Mouse (Mus musculus) kidney, postnatal 0 days (tissue): ENCODE data around the gene Metap2. TPM values are rescaled to one million over a fixed set of nuclear protein-coding genes. Genes with fewer than 3 reads are reported as not detected.
A peak's percentile ranks its signal among the peaks of the same experiment; 100 is the strongest.

Experiments
- ATAC-seq: fragments of 200-750 bp; cut with Nextera tagmentation; replicated peaks from 2 replicates; pipeline ENCODE4 v1.8.0; 2017; ENCODE audit warnings: low read depth, moderate number of reproducible peaks, moderate TSS enrichment, moderate library complexity; ENCODE audit not compliant: low FRiP score
- DNase-seq: peaks from one replicate; pipeline ENCODE4 v3.0.0-alpha.2; 2016; ENCODE audit warnings: low spot score
- H3K27ac ChIP-seq: fragments of 300-500 bp; sonication (generic); 2 replicates; pipeline ENCODE4 v1.5.1; 2014; ENCODE audit warnings: mild to moderate bottlenecking
- H3K27me3 ChIP-seq: fragments of 300-500 bp; sonication (generic); 2 replicates; pipeline ENCODE4 v1.6.1; 2014; ENCODE audit warnings: low read length, mixed read lengths; ENCODE audit not compliant: insufficient read depth
- H3K36me3 ChIP-seq: fragments of 300-500 bp; sonication (generic); 2 replicates; pipeline ENCODE4 v1.6.1; 2014; ENCODE audit warnings: low read length, mixed read lengths; ENCODE audit not compliant: insufficient read depth
- H3K4me1 ChIP-seq: fragments of 300-500 bp; sonication (generic); replicated peaks from 2 replicates; pipeline ENCODE4 v1.6.1; 2014; ENCODE audit warnings: antibody characterized with exemption, low read length, mixed read lengths; ENCODE audit not compliant: insufficient read depth
- H3K4me2 ChIP-seq: fragments of 300-500 bp; sonication (generic); 2 replicates; pipeline ENCODE4 v1.6.1; 2014; ENCODE audit warnings: mild to moderate bottlenecking, low read length, moderate library complexity, mixed read lengths
- H3K4me3 ChIP-seq: fragments of 300-500 bp; sonication (generic); replicated peaks from 2 replicates; pipeline ENCODE4 v1.5.1; 2014; ENCODE audit warnings: low read depth, low read length
- H3K9ac ChIP-seq: fragments of 300-500 bp; sonication (generic); 2 replicates; pipeline ENCODE4 v1.6.1; 2014; ENCODE audit warnings: low read depth, low read length
- H3K9me3 ChIP-seq: fragments of 300-500 bp; sonication (generic); replicated peaks from 2 replicates; pipeline ENCODE4 v1.6.1; 2016; ENCODE audit warnings: low read length, inconsistent platforms, mixed read lengths
- CTCF ChIP-seq: IDR thresholded peaks from 2 replicates; pipeline ENCODE4 v1.5.1; 2016; ENCODE audit warnings: antibody characterized with exemption, low read depth, mild to moderate bottlenecking, moderate library complexity
- WGBS: fragments of 180-500 bp; shearing (Covaris S2); extraction: QIAGEN DNeasy Blood & Tissue Kit; methylation state at CpG from one replicate; pipeline ENCODE4 v1.1.7; 2014; 5-methylcytosine and 5-hydroxymethylcytosine counted together
- polyA plus RNA-seq: library from polyadenylated mRNA; unstranded; fragments of >200 nt; fragmentation: Nextera tagmentation; extraction: Ambion mirVana; gene quantifications from 2 replicates; pipeline ENCODE4 v1.2.1, GENCODE M21; 2015

Gene Metap2
- polyA plus RNA-seq, 1 experiment from 2014 or later, result 188 TPM

GRCm38 (mm10) chr10:93829898-93830831 lies 66.7 kb downstream of the Metap2 start:
- no peaks in the 10 kb centered on the region for H3K36me3 ChIP-seq
- no peak overlapping the region for H3K4me3 ChIP-seq
- DNase-seq, result no peak
- no peak overlapping the region for H3K9ac ChIP-seq
- no peaks in the 10 kb centered on the region for H3K9me3 ChIP-seq
- H3K4me1 ChIP-seq, result peaks cover 13% of the 10 kb centered on the region
- no peak overlapping the region for H3K27ac ChIP-seq
- ATAC-seq, result no peak
- WGBS, result 52% methylated on average over 9 of the region's 9 CpGs
- TF ChIP-seq CTCF, result no peak
- H3K27me3 ChIP-seq, result peaks cover 39% of the 10 kb centered on the region
- no peak overlapping the region for H3K4me2 ChIP-seq

DNA sequence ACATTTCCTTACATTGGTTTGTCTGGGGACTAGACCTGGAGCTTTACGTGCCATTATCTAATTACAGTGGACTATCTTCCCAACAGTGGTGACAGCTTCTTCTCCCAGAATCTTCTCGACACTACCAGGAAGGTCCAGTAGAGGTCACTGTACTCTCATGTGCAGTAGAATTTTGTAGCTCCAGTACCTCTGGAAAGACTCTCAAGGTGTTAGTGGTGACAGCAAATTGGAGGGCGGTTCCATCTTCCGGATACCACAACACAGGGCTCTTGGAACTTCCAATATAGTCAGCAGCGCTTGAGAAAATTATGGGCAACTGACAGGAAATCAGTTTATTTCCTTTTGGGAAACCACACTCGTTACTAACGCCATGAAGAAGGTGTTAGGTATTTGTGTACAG lies 78.2 kb downstream of the Metap2 start:
- Histone ChIP-seq H3K36me3 (no peaks in the 10 kb centered on the region), H3K27ac (no peak overlapping the region), H3K4me2 (no peak overlapping the region), H3K9ac (no peak overlapping the region), H3K27me3 (no peaks in the 10 kb centered on the region), H3K4me3 (no peak overlapping the region), H3K9me3 (no peaks in the 10 kb centered on the region), H3K4me1 (no peaks in the 10 kb centered on the region)
- peak; percentile 87 for TF ChIP-seq CTCF
- 33% methylated on average over 7 of the region's 7 CpGs for WGBS
- DNase-seq (peak; percentile 80), ATAC-seq (no peak)

- 82% methylated on average over 10 of the region's 10 CpGs for WGBS
- Histone ChIP-seq H3K4me2 (no peak overlapping the region), H3K9ac (no peak overlapping the region), H3K36me3 (no peaks in the 10 kb centered on the region), H3K4me3 (no peak overlapping the region), H3K27me3 (no peaks in the 10 kb centered on the region), H3K27ac (no peak overlapping the region), H3K4me1 (no peaks in the 10 kb centered on the region), H3K9me3 (no peaks in the 10 kb centered on the region)
- TF ChIP-seq CTCF, result peak; percentile 37; the same call in 1 of the 2 replicates
- DNase-seq, result no peak
- no peak for ATAC-seq
Observed at GRCm38 (mm10) chr10:93813755-93814154, 83.1 kb downstream of the Metap2 start.

- H3K9ac ChIP-seq, result no peak overlapping the region
- H3K27me3 ChIP-seq, result no peaks in the 10 kb centered on the region
- TF ChIP-seq CTCF, result peak; percentile 97
- WGBS, result 13% methylated on average over 10 of the region's 10 CpGs
- no peaks in the 10 kb centered on the region for H3K4me1 ChIP-seq
- H3K4me2 ChIP-seq, result no peak overlapping the region
- H3K9me3 ChIP-seq, result no peaks in the 10 kb centered on the region
- H3K27ac ChIP-seq, result no peak overlapping the region
- no peak for ATAC-seq
- no peaks in the 10 kb centered on the region for H3K36me3 ChIP-seq
- no peak overlapping the region for H3K4me3 ChIP-seq
- peak; percentile 88 for DNase-seq
Observed at GRCm38 (mm10) chr10:93812774-93813415, 84.0 kb downstream of the Metap2 start.

GRCm38 (mm10) chr10:93812098-93812497 lies 84.8 kb downstream of the Metap2 start:
- no peaks in the 10 kb centered on the region for H3K27me3 ChIP-seq
- no peak overlapping the region for H3K4me3 ChIP-seq
- H3K4me1 ChIP-seq, result no peaks in the 10 kb centered on the region
- no peaks in the 10 kb centered on the region for H3K36me3 ChIP-seq
- WGBS, result 79% methylated on average over 7 of the region's 7 CpGs
- no peaks in the 10 kb centered on the region for H3K9me3 ChIP-seq
- DNase-seq, result no peak
- no peak overlapping the region for H3K9ac ChIP-seq
- ATAC-seq, result no peak
- H3K27ac ChIP-seq, result no peak overlapping the region
- H3K4me2 ChIP-seq, result no peak overlapping the region
- no peak for TF ChIP-seq CTCF

DNA sequence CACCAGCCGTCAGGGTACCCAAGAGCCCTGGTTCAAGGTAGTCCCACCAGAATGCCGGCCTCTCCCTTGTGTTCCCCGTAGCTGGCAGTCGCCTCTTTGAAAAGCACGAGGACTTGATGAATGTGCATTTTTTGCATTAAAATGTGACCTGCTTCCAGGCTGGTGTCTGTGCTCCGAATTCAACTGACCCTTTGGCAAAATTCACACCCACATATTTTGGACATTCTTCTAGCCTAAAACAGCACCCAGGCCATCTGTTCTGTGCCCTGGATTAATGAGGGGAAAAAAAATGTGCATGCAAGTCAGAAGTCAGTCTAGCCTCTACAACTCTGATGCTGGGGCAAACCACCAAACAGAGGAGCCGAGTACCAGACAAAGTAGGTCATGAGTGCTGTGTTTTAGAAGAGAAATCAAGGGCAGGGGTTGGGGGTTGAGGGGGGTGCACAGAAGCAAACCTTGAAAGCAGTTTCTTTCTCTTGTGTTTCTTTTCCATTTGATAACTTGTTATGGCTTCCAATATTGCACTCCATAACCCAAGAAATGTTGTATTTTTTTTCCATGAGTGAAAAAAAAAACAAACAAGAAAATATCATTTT lies 86.2 kb downstream of the Metap2 start:
- H3K9me3 ChIP-seq, result no peaks in the 10 kb centered on the region
- WGBS, result 39% methylated on average over 7 of the region's 7 CpGs
- TF ChIP-seq CTCF, result no peak
- no peak overlapping the region for H3K27ac ChIP-seq
- H3K4me2 ChIP-seq, result no peak overlapping the region
- ATAC-seq, result no peak
- H3K9ac ChIP-seq, result no peak overlapping the region
- no peaks in the 10 kb centered on the region for H3K4me1 ChIP-seq
- H3K4me3 ChIP-seq, result no peak overlapping the region
- no peaks in the 10 kb centered on the region for H3K36me3 ChIP-seq
- H3K27me3 ChIP-seq, result no peaks in the 10 kb centered on the region
- no peak for DNase-seq
